Mouse (Mus musculus): ENCODE measurements around the gene Gadl1. TPM values are rescaled to one million over a fixed set of nuclear protein-coding genes. Genes with fewer than 3 reads are reported as not detected.
A peak's percentile ranks its signal among the peaks of the same experiment; 100 is the strongest.

Gadl1 gene
- polyA plus RNA-seq, 1 experiment, result 3.6 TPM

GRCm38 (mm10) chr9:115943577-115944320 lies 34.5 kb downstream of the Gadl1 start:
- Histone ChIP-seq H3K4me3 (no peak overlapping the region), H3K27me3 (ENCODE audit: control insufficient read depth, insufficient read depth, insufficient read length) (no peaks in the 10 kb centered on the region), H3K79me2 (ENCODE audit: control insufficient read depth, insufficient read depth) (no peaks in the 10 kb centered on the region), H3ac (ENCODE audit: control insufficient read depth, insufficient read length) (no peak overlapping the region), H3K36me3 (ENCODE audit: control insufficient read depth, insufficient read depth) (no peaks in the 10 kb centered on the region), H3K4me2 (ENCODE audit: low read depth) (no peak overlapping the region)
- TF ChIP-seq MYOD1 (IDR thresholded peaks at IDR 0.05; ENCODE audit: control insufficient read depth in 1 of 3, insufficient read length in 2 of 3, low read depth in 2 of 3) (no peak), CEBPB (IDR thresholded peaks at IDR 0.05; ENCODE audit: insufficient read depth, poor library complexity, severe bottlenecking) (no peak), MYOG (IDR thresholded peaks at IDR 0.05; ENCODE audit: control insufficient read depth in 1 of 3, insufficient read depth in 1 of 3, insufficient read length in 2 of 3, low read depth in 2 of 3) (no peak), POLR2A (IDR thresholded peaks at IDR 0.05; ENCODE audit: insufficient read length, low read depth) (no peak), E2F4 (IDR thresholded peaks at IDR 0.05; ENCODE audit: insufficient read depth) (no peak), USF1 (IDR thresholded peaks at IDR 0.05; ENCODE audit: low read depth) (no peak), POLR2AphosphoS2 (IDR thresholded peaks at IDR 0.05; ENCODE audit: insufficient read length, low read depth) (no peak), TCF12 (IDR thresholded peaks at IDR 0.05; ENCODE audit: insufficient read depth, poor library complexity, severe bottlenecking) (no peak), SRF (IDR thresholded peaks at IDR 0.05; ENCODE audit: control insufficient read depth, insufficient read length, low read depth) (no peak), TCF3 (IDR thresholded peaks at IDR 0.05; ENCODE audit: insufficient read length, low read depth) (no peak), REST (IDR thresholded peaks at IDR 0.05; ENCODE audit: insufficient read depth, insufficient read length) (no peak), MAX (IDR thresholded peaks at IDR 0.05; ENCODE audit: low read depth) (no peak)

DNA sequence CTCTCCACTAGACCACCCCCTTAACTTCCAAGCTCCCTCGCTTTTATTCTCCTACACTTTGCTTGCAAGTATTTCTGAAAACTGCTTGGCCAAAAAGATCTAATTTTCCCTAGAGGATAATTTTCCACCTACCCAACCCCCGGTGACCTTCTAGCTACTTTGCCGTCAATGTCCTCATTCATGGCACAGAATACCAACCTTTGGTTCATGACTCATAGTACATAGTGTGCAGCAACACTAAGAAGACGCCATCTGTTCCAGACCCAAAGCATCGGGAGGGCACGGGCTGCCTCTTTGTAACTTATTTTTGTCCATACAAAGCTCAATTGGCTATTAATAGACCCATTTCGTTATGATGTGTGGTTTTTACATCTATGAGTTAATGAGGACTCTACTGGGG lies 55.8 kb downstream of the Gadl1 start:
- no peaks in the 10 kb centered on the region for H3K79me2 ChIP-seq (ENCODE audit: control insufficient read depth, insufficient read depth)
- no peak overlapping the region for H3ac ChIP-seq (ENCODE audit: control insufficient read depth, insufficient read length)
- no peaks in the 10 kb centered on the region for H3K36me3 ChIP-seq (ENCODE audit: control insufficient read depth, insufficient read depth)
- peak overlapping the region; percentile 24 for H3K4me2 ChIP-seq (ENCODE audit: low read depth)
- no peak for TF ChIP-seq USF1 (IDR thresholded peaks at IDR 0.05; ENCODE audit: low read depth)
- TF ChIP-seq MYOD1 (IDR thresholded peaks at IDR 0.05; ENCODE audit: control insufficient read depth in 1 of 3, insufficient read length in 2 of 3, low read depth in 2 of 3), result peak in 2 of 3 experiments; percentile 17 to 33
- no peaks in the 10 kb centered on the region for H3K27me3 ChIP-seq (ENCODE audit: control insufficient read depth, insufficient read depth, insufficient read length)
- H3K4me3 ChIP-seq, result no peak overlapping the region

GRCm38 (mm10) chr9:115966116-115966515 lies 56.9 kb downstream of the Gadl1 start:
- Histone ChIP-seq H3K36me3 (ENCODE audit: control insufficient read depth, insufficient read depth) (no peaks in the 10 kb centered on the region), H3K27me3 (ENCODE audit: control insufficient read depth, insufficient read depth, insufficient read length) (no peaks in the 10 kb centered on the region), H3K4me3 (no peak overlapping the region), H3K79me2 (ENCODE audit: control insufficient read depth, insufficient read depth) (no peaks in the 10 kb centered on the region), H3K4me2 (ENCODE audit: low read depth) (no peak overlapping the region), H3ac (ENCODE audit: control insufficient read depth, insufficient read length) (no peak overlapping the region)
- TF ChIP-seq REST (IDR thresholded peaks at IDR 0.05; ENCODE audit: insufficient read depth, insufficient read length), result no peak
- no peak for TF ChIP-seq MYOG (IDR thresholded peaks at IDR 0.05; ENCODE audit: control insufficient read depth in 1 of 3, insufficient read depth in 1 of 3, insufficient read length in 2 of 3, low read depth in 2 of 3)
- no peak for TF ChIP-seq TCF12 (IDR thresholded peaks at IDR 0.05; ENCODE audit: insufficient read depth, poor library complexity, severe bottlenecking)
- no peak for TF ChIP-seq USF1 (IDR thresholded peaks at IDR 0.05; ENCODE audit: low read depth)
- no peak for TF ChIP-seq MAX (IDR thresholded peaks at IDR 0.05; ENCODE audit: low read depth)
- no peak for TF ChIP-seq CEBPB (IDR thresholded peaks at IDR 0.05; ENCODE audit: insufficient read depth, poor library complexity, severe bottlenecking)
- TF ChIP-seq TCF3 (IDR thresholded peaks at IDR 0.05; ENCODE audit: insufficient read length, low read depth), result no peak
- no peak for TF ChIP-seq E2F4 (IDR thresholded peaks at IDR 0.05; ENCODE audit: insufficient read depth)
- TF ChIP-seq SRF (IDR thresholded peaks at IDR 0.05; ENCODE audit: control insufficient read depth, insufficient read length, low read depth), result no peak

DNA sequence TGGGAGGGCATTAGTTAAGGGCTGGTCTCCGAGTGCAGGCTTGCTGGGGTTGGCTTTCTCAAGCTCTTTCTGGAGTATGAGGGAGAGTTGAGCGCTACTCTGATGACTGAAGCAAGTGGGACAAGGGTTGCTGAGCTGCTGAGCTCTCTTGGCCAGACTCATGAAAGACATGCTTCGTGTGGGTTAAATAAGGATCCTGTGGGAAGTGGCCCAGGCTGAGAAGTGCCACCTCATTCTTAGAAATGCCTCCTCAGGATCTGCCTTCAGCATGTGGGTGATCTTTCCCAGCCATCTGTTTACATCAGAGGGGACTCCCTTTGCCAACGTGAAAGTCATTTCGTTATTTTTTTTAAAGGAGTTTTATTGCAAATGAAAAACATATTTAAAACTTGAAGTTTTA lies 57.5 kb downstream of the Gadl1 start:
- Histone ChIP-seq H3K36me3 (ENCODE audit: control insufficient read depth, insufficient read depth) (no peaks in the 10 kb centered on the region), H3K4me3 (no peak overlapping the region), H3K4me2 (ENCODE audit: low read depth) (no peak overlapping the region), H3ac (ENCODE audit: control insufficient read depth, insufficient read length) (no peak overlapping the region), H3K27me3 (ENCODE audit: control insufficient read depth, insufficient read depth, insufficient read length) (no peaks in the 10 kb centered on the region), H3K79me2 (ENCODE audit: control insufficient read depth, insufficient read depth) (no peaks in the 10 kb centered on the region)
- no peak for TF ChIP-seq MYOD1 (IDR thresholded peaks at IDR 0.05; ENCODE audit: control insufficient read depth in 1 of 3, insufficient read length in 2 of 3, low read depth in 2 of 3)
- no peak for TF ChIP-seq USF1 (IDR thresholded peaks at IDR 0.05; ENCODE audit: low read depth)
- no peak for TF ChIP-seq POLR2AphosphoS2 (IDR thresholded peaks at IDR 0.05; ENCODE audit: insufficient read length, low read depth)
- no peak for TF ChIP-seq SRF (IDR thresholded peaks at IDR 0.05; ENCODE audit: control insufficient read depth, insufficient read length, low read depth)
- no peak for TF ChIP-seq TCF12 (IDR thresholded peaks at IDR 0.05; ENCODE audit: insufficient read depth, poor library complexity, severe bottlenecking)
- no peak for TF ChIP-seq MAX (IDR thresholded peaks at IDR 0.05; ENCODE audit: low read depth)
- TF ChIP-seq CEBPB (IDR thresholded peaks at IDR 0.05; ENCODE audit: insufficient read depth, poor library complexity, severe bottlenecking), result no peak
- TF ChIP-seq TCF3 (IDR thresholded peaks at IDR 0.05; ENCODE audit: insufficient read length, low read depth), result no peak
- no peak for TF ChIP-seq POLR2A (IDR thresholded peaks at IDR 0.05; ENCODE audit: insufficient read length, low read depth)
- TF ChIP-seq E2F4 (IDR thresholded peaks at IDR 0.05; ENCODE audit: insufficient read depth), result no peak
- no peak for TF ChIP-seq MYOG (IDR thresholded peaks at IDR 0.05; ENCODE audit: control insufficient read depth in 1 of 3, insufficient read depth in 1 of 3, insufficient read length in 2 of 3, low read depth in 2 of 3)
- TF ChIP-seq REST (IDR thresholded peaks at IDR 0.05; ENCODE audit: insufficient read depth, insufficient read length), result no peak

DNA sequence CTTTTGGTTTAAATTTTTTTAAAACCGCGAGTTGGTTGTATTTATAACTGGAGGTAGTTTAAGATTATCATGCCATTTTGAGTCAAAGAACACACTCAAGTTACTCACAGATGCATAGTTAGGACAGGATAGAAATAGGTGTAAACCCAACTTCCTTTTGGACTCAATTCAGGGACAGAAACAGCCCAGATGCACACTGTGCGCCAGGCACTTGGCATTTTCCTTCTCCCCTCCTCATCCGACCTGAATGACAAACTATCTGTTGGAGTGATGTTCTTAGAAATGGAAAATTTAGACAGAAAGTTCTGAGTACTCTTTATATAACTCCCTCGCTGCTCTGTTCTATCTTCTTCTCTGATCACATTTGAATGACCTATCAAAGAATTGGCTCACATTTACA lies 58.4 kb downstream of the Gadl1 start:
- H3K4me2 ChIP-seq (ENCODE audit: low read depth), result no peak overlapping the region
- H3K27me3 ChIP-seq (ENCODE audit: control insufficient read depth, insufficient read depth, insufficient read length), result no peaks in the 10 kb centered on the region
- no peak overlapping the region for H3ac ChIP-seq (ENCODE audit: control insufficient read depth, insufficient read length)
- no peak overlapping the region for H3K4me3 ChIP-seq
- H3K36me3 ChIP-seq (ENCODE audit: control insufficient read depth, insufficient read depth), result no peaks in the 10 kb centered on the region
- no peaks in the 10 kb centered on the region for H3K79me2 ChIP-seq (ENCODE audit: control insufficient read depth, insufficient read depth)
- no peak for TF ChIP-seq CEBPB (IDR thresholded peaks at IDR 0.05; ENCODE audit: insufficient read depth, poor library complexity, severe bottlenecking)
- no peak for TF ChIP-seq POLR2A (IDR thresholded peaks at IDR 0.05; ENCODE audit: insufficient read length, low read depth)
- no peak for TF ChIP-seq USF1 (IDR thresholded peaks at IDR 0.05; ENCODE audit: low read depth)
- TF ChIP-seq TCF12 (IDR thresholded peaks at IDR 0.05; ENCODE audit: insufficient read depth, poor library complexity, severe bottlenecking), result no peak
- TF ChIP-seq E2F4 (IDR thresholded peaks at IDR 0.05; ENCODE audit: insufficient read depth), result no peak
- TF ChIP-seq SRF (IDR thresholded peaks at IDR 0.05; ENCODE audit: control insufficient read depth, insufficient read length, low read depth), result no peak
- TF ChIP-seq MYOG (IDR thresholded peaks at IDR 0.05; ENCODE audit: control insufficient read depth in 1 of 3, insufficient read depth in 1 of 3, insufficient read length in 2 of 3, low read depth in 2 of 3), result no peak
- TF ChIP-seq TCF3 (IDR thresholded peaks at IDR 0.05; ENCODE audit: insufficient read length, low read depth), result no peak
